Mouse (Mus musculus) bone marrow, adult 2 months (tissue): ENCODE results near the gene Rpl12.

ENCODE experiments used
- CTCF ChIP-seq: fragments of 200-500 bp; IDR thresholded peaks from 2 replicates; pipeline ENCODE4 v1.5.1; 2011; ENCODE audit warnings: low read length, control low read depth; ENCODE audit not compliant: control insufficient read depth, insufficient read depth
- POLR2A ChIP-seq: fragments of 200-500 bp; IDR thresholded peaks from 2 replicates; pipeline ENCODE4 v1.6.1; 2011; ENCODE audit warnings: low read depth, mild to moderate bottlenecking, control low read depth, low read length, borderline replicate concordance; ENCODE audit not compliant: control insufficient read depth

DNA sequence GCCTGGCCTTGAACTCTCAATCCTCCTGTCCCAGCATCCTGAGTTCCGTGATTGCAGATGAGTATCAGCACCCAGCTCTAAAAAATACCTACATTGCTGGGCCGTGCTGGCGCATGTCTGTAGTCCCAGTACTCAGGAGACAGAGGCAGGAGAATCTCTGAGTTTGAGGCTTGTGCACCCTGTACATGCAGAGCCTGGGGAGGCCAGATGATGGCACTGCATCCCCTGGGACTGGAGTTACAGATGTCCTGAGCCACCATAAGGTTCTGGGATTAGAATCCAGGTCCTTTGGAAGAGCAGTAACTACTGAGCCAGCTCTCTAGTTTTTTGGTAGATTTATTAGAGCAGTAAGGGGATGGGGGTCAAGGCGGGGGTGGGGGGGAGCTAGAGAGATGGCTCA is 20.9 kb upstream of the Rpl12 start:
- TF ChIP-seq CTCF, result no peak
- TF ChIP-seq POLR2A, result no peak
